Mouse (Mus musculus): Measurements from ENCODE around the gene Acp5. TPM values are rescaled to one million over a fixed set of nuclear protein-coding genes. Genes with fewer than 3 reads are reported as not detected.

The Acp5 gene
- polyA plus RNA-seq (2012; fragmentation: generic; extraction: Trizol) = 0.08 TPM
- long read RNA-seq, experiment 1 = 0 reads
- long read RNA-seq, experiment 2, partial matches to known transcripts = 0 of 1 reads
- long read RNA-seq, experiment 2, other reads (novel, unspliced or antisense) = 0 of 1 reads

GRCm38 (mm10) chr9:22135644-22136390 lies at the start of gene Acp5:
Gene Acp5, minus strand, starts transcription at chr9:22135711.
- Histone ChIP-seq H3K27me3 (ENCODE audit: control insufficient read depth, insufficient read depth, insufficient read length) (no peaks in the 10 kb centered on the region), H3K79me3 (ENCODE audit: low read depth) (no peaks in the 10 kb centered on the region), H3K4me3 (ENCODE audit: insufficient read depth, poor library complexity, severe bottlenecking) (no peak within 1 kb of the TSS), H3ac (ENCODE audit: control insufficient read depth, insufficient read length, low read depth) (no peak within 1 kb of the TSS), H3K79me2 (ENCODE audit: control insufficient read depth, insufficient read depth) (no peaks in the 10 kb centered on the region), H3K36me3 (ENCODE audit: control insufficient read depth, insufficient read depth) (no peaks in the 10 kb centered on the region)
- no peak for TF ChIP-seq CTCF (IDR thresholded peaks at IDR 0.05; ENCODE audit: control insufficient read depth, insufficient read depth, insufficient read length)
- TF ChIP-seq USF1 (IDR thresholded peaks at IDR 0.05; ENCODE audit: low read depth) = no peak
- TF ChIP-seq MYOD1 (IDR thresholded peaks at IDR 0.05; ENCODE audit: control insufficient read depth, insufficient read length, low read depth) = no peak
- no peak for TF ChIP-seq MAX (IDR thresholded peaks at IDR 0.05)
- no peak for TF ChIP-seq MYOG (IDR thresholded peaks at IDR 0.05; ENCODE audit: control insufficient read depth, extremely low read depth, insufficient read length)
- no peak for TF ChIP-seq CEBPB (IDR thresholded peaks at IDR 0.05; ENCODE audit: low read depth)
- no peak for TF ChIP-seq FOSL1 (IDR thresholded peaks at IDR 0.05; ENCODE audit: insufficient read depth, low read length, poor library complexity, severe bottlenecking)

GRCm38 (mm10) chr9:22172318-22172717 lies 36.8 kb upstream of the Acp5 start:
- no peaks in the 10 kb centered on the region for H3K79me2 ChIP-seq (ENCODE audit: control insufficient read depth, insufficient read depth)
- peaks cover 3% of the 10 kb centered on the region for H3K27me3 ChIP-seq (ENCODE audit: control insufficient read depth, insufficient read depth, insufficient read length)
- H3K36me3 ChIP-seq (ENCODE audit: control insufficient read depth, insufficient read depth) = no peaks in the 10 kb centered on the region
- no peak overlapping the region for H3ac ChIP-seq (ENCODE audit: control insufficient read depth, insufficient read length, low read depth)
- no peaks in the 10 kb centered on the region for H3K79me3 ChIP-seq (ENCODE audit: low read depth)
- TF ChIP-seq MYOD1 (IDR thresholded peaks at IDR 0.05; ENCODE audit: control insufficient read depth, insufficient read length, low read depth) = no peak
- TF ChIP-seq MAX (IDR thresholded peaks at IDR 0.05) = no peak
- TF ChIP-seq USF1 (IDR thresholded peaks at IDR 0.05; ENCODE audit: low read depth) = no peak
- no peak for TF ChIP-seq MYOG (IDR thresholded peaks at IDR 0.05; ENCODE audit: control insufficient read depth, extremely low read depth, insufficient read length)
- no peak for TF ChIP-seq CEBPB (IDR thresholded peaks at IDR 0.05; ENCODE audit: low read depth)
- TF ChIP-seq CTCF (IDR thresholded peaks at IDR 0.05; ENCODE audit: control insufficient read depth, insufficient read depth, insufficient read length) = no peak
- TF ChIP-seq FOSL1 (IDR thresholded peaks at IDR 0.05; ENCODE audit: insufficient read depth, low read length, poor library complexity, severe bottlenecking) = no peak
- H3K4me3 ChIP-seq (ENCODE audit: insufficient read depth, poor library complexity, severe bottlenecking) = no peak overlapping the region

- Histone ChIP-seq H3K4me3 (ENCODE audit: insufficient read depth, poor library complexity, severe bottlenecking) (no peak overlapping the region), H3K36me3 (ENCODE audit: control insufficient read depth, insufficient read depth) (no peaks in the 10 kb centered on the region), H3ac (ENCODE audit: control insufficient read depth, insufficient read length, low read depth) (no peak overlapping the region), H3K79me2 (ENCODE audit: control insufficient read depth, insufficient read depth) (no peaks in the 10 kb centered on the region), H3K27me3 (ENCODE audit: control insufficient read depth, insufficient read depth, insufficient read length) (peaks cover 3% of the 10 kb centered on the region), H3K79me3 (ENCODE audit: low read depth) (no peaks in the 10 kb centered on the region)
- TF ChIP-seq MYOG (IDR thresholded peaks at IDR 0.05; ENCODE audit: control insufficient read depth, extremely low read depth, insufficient read length) (no peak), CTCF (IDR thresholded peaks at IDR 0.05; ENCODE audit: control insufficient read depth, insufficient read depth, insufficient read length) (no peak), FOSL1 (IDR thresholded peaks at IDR 0.05; ENCODE audit: insufficient read depth, low read length, poor library complexity, severe bottlenecking) (no peak), MYOD1 (IDR thresholded peaks at IDR 0.05; ENCODE audit: control insufficient read depth, insufficient read length, low read depth) (no peak), CEBPB (IDR thresholded peaks at IDR 0.05; ENCODE audit: low read depth) (no peak)
Observed at GRCm38 (mm10) chr9:22169327-22169726, 33.8 kb upstream of the Acp5 start.

- peaks cover 3% of the 10 kb centered on the region for H3K27me3 ChIP-seq (ENCODE audit: control insufficient read depth, insufficient read depth, insufficient read length)
- H3K4me3 ChIP-seq (ENCODE audit: insufficient read depth, poor library complexity, severe bottlenecking) = no peak overlapping the region
- H3ac ChIP-seq (ENCODE audit: control insufficient read depth, insufficient read length, low read depth) = no peak overlapping the region
- H3K36me3 ChIP-seq (ENCODE audit: control insufficient read depth, insufficient read depth) = no peaks in the 10 kb centered on the region
- TF ChIP-seq MYOG (IDR thresholded peaks at IDR 0.05; ENCODE audit: control insufficient read depth, extremely low read depth, insufficient read length) (no peak), USF1 (IDR thresholded peaks at IDR 0.05; ENCODE audit: low read depth) (no peak), CTCF (IDR thresholded peaks at IDR 0.05; ENCODE audit: control insufficient read depth, insufficient read depth, insufficient read length) (no peak), FOSL1 (IDR thresholded peaks at IDR 0.05; ENCODE audit: insufficient read depth, low read length, poor library complexity, severe bottlenecking) (no peak), CEBPB (IDR thresholded peaks at IDR 0.05; ENCODE audit: low read depth) (no peak), MAX (IDR thresholded peaks at IDR 0.05) (no peak), MYOD1 (IDR thresholded peaks at IDR 0.05; ENCODE audit: control insufficient read depth, insufficient read length, low read depth) (no peak)
- H3K79me2 ChIP-seq (ENCODE audit: control insufficient read depth, insufficient read depth) = no peaks in the 10 kb centered on the region
- H3K79me3 ChIP-seq (ENCODE audit: low read depth) = no peaks in the 10 kb centered on the region
Observed at GRCm38 (mm10) chr9:22167751-22168150, 32.2 kb upstream of the Acp5 start.

GRCm38 (mm10) chr9:22166686-22167085 lies 31.2 kb upstream of the Acp5 start:
- no peaks in the 10 kb centered on the region for H3K79me2 ChIP-seq (ENCODE audit: control insufficient read depth, insufficient read depth)
- peaks cover 3% of the 10 kb centered on the region for H3K27me3 ChIP-seq (ENCODE audit: control insufficient read depth, insufficient read depth, insufficient read length)
- TF ChIP-seq USF1 (IDR thresholded peaks at IDR 0.05; ENCODE audit: low read depth) (no peak), CEBPB (IDR thresholded peaks at IDR 0.05; ENCODE audit: low read depth) (no peak), MAX (IDR thresholded peaks at IDR 0.05) (no peak), CTCF (IDR thresholded peaks at IDR 0.05; ENCODE audit: control insufficient read depth, insufficient read depth, insufficient read length) (no peak), MYOG (IDR thresholded peaks at IDR 0.05; ENCODE audit: control insufficient read depth, extremely low read depth, insufficient read length) (no peak), MYOD1 (IDR thresholded peaks at IDR 0.05; ENCODE audit: control insufficient read depth, insufficient read length, low read depth) (no peak), FOSL1 (IDR thresholded peaks at IDR 0.05; ENCODE audit: insufficient read depth, low read length, poor library complexity, severe bottlenecking) (no peak)
- no peak overlapping the region for H3ac ChIP-seq (ENCODE audit: control insufficient read depth, insufficient read length, low read depth)
- H3K79me3 ChIP-seq (ENCODE audit: low read depth) = no peaks in the 10 kb centered on the region
- H3K36me3 ChIP-seq (ENCODE audit: control insufficient read depth, insufficient read depth) = no peaks in the 10 kb centered on the region
- H3K4me3 ChIP-seq (ENCODE audit: insufficient read depth, poor library complexity, severe bottlenecking) = no peak overlapping the region
